Mouse (Mus musculus) erythroblast, embryonic 14.5 days (primary cell): ENCODE data around the gene Sowaha.

Experiments used
- GATA1 ChIP-seq: IDR thresholded peaks from 2 replicates; pipeline ENCODE4 v1.6.1; 2012; ENCODE audit warnings: low read length, inconsistent platforms, mixed read lengths
- TAL1 ChIP-seq: IDR thresholded peaks from 3 replicates; pipeline ENCODE4 v1.6.1; 2012; ENCODE audit warnings: low read length, inconsistent platforms, mixed read lengths

- TF ChIP-seq GATA1: no peak
- TF ChIP-seq TAL1: no peak
Measured at GRCm38 (mm10) chr11:53505026-53505663, 25.1 kb upstream of the Sowaha start.
